Mouse (Mus musculus) cerebellum, adult 9-10 months (tissue): Measurements from ENCODE around the gene Rrp36.

Experiments used
- DNase-seq: peaks from one replicate; pipeline ENCODE4 v3.0.0; 2022

The Rrp36 gene

GRCm38 (mm10) chr17:46673850-46674529 is at the start of gene Rrp36:
Gene Rrp36 (minus strand): TSS chr17:46674352.
- DNase-seq, result peak; percentile 82

GRCm38 (mm10) chr17:46721077-46721476 is 46.9 kb upstream of the Rrp36 start:
- no peak for DNase-seq

DNA sequence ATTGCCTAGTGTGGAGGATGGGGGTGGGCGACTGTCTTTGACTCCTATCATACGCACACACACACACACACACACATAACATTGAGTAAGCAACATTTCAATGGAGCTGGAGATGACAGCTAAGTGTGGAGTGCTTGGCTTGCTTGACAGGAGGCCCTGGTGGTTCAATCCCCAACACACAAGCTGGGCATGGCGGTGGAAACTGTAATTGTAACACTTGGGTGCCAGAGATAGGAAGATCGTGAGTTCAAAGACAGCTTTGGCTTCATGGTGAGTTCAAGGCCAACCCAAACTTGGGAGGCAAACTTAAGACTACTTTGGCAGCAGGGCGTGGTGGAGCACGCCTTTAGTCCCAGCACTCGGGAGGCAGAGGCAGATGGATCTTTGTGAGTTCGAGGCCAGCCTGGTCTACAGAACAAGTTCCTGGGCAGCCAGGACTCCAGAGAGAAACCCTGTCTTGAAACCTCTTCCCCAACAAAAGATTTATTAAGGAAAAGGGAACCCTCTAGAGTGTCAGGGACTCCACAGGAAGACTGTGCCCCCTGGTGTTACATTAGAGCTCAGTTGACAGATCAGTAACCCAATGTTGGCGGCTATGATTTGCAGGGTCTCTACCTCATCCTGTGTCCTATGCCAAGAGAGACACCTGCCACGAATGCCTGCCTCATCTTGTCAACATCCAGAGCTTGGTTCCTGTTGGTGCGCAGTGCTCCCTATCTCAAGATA is 40.8 kb upstream of the Rrp36 start:
- peak; percentile 46 for DNase-seq

- DNase-seq, result no peak
Measured at GRCm38 (mm10) chr17:46713849-46714248, 39.7 kb upstream of the Rrp36 start.

GRCm38 (mm10) chr17:46712442-46712841 is 38.3 kb upstream of the Rrp36 start:
- DNase-seq, result no peak

GRCm38 (mm10) chr17:46711612-46712271 is 37.6 kb upstream of the Rrp36 start:
- no peak for DNase-seq

DNA sequence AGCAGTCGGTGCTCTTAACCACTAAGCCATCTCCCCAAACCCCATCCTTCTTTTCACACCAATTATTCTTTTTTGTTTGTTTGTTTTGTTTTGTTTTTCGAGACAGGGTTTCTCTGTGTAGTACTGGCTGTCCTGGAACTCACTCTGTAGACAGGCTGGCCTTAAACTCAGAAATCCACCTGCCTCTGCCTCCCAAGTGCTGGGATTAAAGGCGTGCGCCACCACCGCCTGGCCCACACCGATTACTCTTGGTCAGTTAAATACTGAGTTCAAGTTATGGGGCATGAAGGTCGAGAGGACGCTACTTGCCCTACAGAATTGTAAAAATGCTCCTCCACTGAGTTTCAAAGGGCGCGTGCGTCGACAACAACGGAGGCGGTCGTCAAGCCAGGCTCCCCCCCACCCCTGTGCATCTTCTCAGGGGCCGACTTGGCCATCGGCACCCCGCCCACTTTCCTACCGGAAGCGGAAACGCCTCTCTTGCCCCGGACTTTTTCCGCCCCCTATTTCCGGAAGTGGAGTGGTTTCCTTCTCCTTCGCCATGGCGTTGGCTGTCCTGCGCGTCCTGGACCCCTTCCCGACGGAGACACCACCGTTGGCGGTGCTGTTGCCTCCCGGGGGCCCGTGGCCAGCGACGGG is 36.9 kb upstream of the Rrp36 start, which contains the start of gene Pex6:
Gene Pex6 (plus strand): TSS at position 505 of the 639 bp plus-strand sequence.
- peak; percentile 92 for DNase-seq

DNA sequence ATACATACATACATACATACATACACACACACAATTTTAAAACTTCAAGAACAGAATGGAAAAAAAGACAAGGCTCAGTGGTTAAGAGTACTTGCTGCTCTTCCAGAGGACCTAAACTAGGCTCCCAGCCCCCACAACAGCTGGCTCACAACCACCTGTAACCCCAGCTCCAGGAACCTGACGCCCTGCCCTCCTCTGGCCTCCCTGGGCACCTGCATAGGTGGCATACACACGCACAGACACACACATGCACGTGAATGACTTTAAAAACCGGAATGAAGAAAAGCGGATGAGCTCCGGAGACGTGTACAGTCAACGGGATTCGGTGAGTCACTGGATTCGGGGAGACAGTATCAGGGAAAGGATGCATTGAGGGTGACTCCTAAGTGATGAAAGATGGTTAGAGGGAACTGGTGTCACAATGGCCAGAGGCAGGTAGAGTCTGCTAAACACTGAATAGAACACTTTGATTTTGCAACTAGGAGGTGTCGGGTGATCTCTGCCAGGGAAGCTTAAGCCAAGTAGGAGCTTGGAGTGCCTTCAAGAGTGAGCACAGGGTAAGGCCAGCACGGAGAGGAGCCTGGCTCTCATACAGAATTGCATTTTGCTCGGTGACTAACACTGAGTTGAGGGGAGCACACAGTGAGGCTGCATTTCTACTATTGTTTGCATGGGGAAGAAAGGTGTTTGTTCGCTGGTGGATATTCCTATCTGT is 32.4 kb upstream of the Rrp36 start:
- no peak for DNase-seq

GRCm38 (mm10) chr17:46704887-46705835 is 31.0 kb upstream of the Rrp36 start, which contains the start of gene Ppp2r5d:
Gene Ppp2r5d (minus strand): TSS chr17:46705111.
- DNase-seq, result peak; percentile 99

DNA sequence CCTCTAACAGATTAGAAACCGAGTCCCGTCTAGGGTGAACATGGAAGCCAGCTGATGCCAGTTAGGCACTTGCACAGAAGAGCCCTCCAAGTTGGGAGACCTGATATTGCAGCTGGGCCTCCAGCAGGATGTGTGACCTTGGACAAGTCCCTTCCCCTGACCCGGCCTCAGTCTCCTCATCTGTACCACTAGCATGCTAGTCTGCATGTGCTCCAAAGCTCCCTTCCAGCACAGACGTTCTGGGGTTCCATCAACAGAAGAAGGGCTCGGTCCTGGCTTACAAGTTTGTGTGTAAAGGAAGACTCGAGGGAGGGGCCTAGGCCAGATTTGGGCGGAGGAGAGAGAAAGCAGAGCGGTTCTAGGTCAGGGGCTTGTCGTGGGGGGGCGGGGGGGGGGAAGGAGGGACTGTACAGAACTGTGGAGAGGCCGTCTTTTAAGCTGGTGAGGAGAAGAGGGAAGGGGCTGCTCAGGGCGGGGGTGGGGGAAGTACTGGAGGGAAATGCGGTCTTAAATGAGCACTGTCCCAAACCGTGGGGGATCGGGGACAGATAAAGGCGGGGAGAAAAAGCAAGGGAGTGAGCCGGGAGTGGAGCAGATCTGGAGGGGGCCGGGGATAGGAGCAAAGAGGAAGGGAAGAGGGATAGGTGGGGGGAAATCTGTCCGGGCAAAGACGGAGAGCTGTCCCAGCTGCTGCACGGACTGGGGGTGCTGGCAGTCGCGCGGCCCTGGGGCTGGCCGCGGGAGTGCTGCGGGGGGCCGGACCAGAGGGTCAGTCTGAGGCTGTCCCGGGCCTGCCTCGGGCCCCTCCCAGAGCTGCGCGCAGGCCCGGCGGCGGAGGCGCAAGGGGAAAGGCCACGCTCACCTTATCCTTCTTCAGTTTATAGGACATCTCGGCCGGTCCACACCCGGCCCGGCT is 30.1 kb upstream of the Rrp36 start:
- DNase-seq, result no peak

GRCm38 (mm10) chr17:46702506-46702905 is 28.4 kb upstream of the Rrp36 start:
- no peak for DNase-seq

DNA sequence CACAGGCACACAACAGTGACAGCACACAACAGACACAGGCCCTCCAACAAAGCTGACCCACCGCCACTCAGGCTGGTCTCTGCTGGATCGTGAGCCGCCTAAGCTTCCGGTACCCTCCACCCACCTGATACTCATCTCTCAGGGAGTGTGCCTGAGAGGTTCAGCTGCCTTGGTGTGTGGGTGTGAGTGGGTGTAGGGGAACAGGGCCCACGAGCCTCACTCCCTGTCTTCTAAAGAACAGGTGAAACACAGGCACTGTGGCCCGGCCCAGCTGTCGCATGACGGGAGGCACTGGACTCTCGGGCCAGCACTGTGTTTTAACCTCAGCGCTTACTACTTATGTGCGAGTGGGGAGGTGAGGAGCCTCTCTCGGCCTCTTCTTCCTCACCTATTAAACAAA is 27.9 kb upstream of the Rrp36 start:
- no peak for DNase-seq

DNA sequence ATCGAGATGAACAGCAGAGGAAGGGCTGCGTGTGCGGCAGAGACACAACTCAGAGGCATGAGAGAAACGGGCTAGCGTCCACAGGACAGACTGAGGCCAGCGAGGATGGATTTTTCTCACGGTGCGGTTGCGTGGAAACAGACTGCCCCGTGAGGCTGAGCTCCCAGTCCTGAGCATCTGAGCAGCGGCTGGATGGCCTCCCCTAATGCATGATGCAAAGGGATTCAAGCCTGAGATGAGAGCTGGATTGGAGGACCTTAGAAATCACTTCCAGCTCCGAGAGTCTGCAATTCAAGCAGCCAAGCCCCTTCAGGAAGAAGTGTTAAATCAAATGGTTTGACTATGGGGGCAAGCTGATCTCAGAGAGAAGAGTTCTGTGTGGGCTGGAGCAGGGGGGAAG is 27.3 kb upstream of the Rrp36 start:
- no peak for DNase-seq

DNA sequence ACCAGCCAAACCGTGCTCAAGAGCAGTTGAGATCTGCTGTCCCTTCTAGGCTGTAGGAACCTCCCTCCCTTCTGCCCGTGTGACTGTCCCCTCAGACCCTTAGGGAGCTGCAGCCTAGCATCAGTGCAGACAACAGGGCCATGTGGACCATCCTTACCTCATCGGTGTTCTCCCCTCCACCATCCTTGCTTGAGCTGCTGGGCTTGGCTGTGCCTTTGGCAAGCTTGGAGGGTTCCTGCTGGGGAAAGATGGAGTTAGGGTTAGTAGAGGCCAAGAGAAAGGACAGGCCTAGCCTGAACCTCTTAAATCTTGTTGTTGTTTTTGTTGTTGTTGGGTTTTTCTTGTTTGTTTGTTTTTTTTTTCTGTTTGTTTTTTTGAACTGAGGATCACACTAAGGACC is 25.8 kb upstream of the Rrp36 start:
- DNase-seq, result no peak

DNA sequence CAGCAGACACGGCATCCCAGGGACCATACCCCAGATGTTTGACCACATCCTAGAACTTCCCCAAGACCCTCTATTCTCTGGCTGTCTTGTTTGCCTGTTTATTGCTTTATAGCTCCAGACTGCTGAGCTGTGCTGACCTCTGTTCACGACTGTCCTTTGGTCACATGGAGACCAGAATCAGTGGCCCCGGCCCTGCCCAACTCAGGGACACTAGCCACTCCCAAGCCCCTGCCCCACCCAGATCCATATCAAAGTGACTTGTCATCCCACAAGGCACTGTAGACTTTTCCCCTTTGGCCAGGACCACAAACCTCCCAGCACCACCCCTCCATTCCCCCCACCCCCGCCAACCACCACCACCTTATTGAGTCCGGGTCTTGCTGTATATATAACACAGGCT is 25.1 kb upstream of the Rrp36 start:
- DNase-seq, result no peak

DNA sequence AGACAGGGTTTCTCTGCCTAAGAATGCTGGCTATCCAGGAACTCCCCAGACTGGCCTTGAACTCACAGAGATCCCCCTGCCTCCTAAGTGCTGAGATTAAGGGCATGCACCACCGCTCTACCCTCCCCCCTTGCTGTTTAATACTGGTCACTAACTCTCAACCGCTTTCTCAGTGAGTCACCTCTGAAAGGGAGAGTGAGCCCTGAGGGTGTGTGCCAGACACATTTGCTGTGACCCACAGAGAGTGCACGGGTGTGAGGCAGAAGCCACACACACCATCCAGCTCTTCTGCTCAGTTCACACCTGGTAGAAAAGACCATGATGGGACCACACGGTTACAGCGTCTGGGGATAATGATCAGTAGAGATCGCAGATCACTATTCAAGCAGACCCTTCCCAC is 24.4 kb upstream of the Rrp36 start:
- DNase-seq, result no peak

DNA sequence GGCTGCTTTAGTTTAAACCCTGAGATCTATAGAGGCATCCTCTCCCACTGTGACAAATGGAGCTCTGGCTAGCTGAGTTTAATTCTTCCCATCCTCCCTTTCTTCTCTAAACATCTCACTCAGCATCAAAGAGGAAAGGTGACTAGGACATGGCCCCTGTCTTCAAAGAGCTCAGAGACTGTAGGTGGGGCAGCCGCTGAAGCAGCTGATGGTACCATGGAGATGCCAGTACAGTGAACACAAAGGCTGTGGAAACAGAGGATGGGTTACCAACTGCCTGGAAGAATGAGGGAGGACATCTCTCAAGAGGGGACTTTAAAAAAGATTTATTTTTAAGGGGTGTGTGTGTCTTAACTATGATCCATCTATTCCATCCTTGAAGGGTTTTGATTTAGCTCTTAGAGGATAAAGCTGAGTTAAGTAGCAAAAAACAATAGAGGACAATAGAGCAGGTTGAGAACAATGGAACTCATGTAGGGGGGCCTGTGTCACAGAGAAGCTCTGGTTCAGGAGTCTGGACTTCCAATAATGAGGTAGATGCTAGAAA is 20.4 kb upstream of the Rrp36 start:
- no peak for DNase-seq

DNA sequence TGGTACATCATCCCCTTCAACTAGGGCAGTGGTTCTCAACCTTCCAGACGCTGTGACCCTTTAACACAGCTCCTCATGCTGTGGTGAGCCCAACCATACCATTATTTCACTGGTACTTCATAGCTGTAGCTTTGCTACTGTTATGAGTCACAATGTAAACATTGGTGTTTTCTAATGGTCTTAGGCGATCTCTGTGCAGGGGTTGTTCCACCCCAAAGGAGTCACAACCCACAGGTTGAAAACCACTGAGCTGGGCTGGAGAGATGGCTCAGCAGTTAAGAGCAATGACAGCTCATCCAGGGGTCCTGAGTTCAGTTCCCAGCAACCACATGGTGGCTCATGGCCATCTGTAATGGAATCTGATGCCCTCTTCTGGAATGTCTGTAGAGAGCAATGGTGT is 17.2 kb upstream of the Rrp36 start:
- DNase-seq, result no peak

GRCm38 (mm10) chr17:46690665-46691064 is 16.5 kb upstream of the Rrp36 start:
- DNase-seq, result no peak

- no peak for DNase-seq
Measured at GRCm38 (mm10) chr17:46685913-46686312, 11.8 kb upstream of the Rrp36 start.
